Comparison of ENCODE assay signal across 9 mouse cellular contexts in genomic region chr2:166887816-166888215, GRCm38 (mm10). TPM values are rescaled to one million over a fixed set of nuclear protein-coding genes. Genes with fewer than 3 reads are reported as not detected.
DNase-seq lines count a peak whose midpoint lies in the region; ATAC-seq and TF ChIP-seq lines count a peak whose summit lies in the region.
"Had no signal": no experiment of that assay in that cellular context is flagged by ENCODE, and none has a peak within 500 bp of the region (broad histone marks: within the 10 kb centered on the region; RNA-seq: fewer than 3 reads in every experiment).

No protein-coding gene starts in this region.

- WGBS in hindbrain, postnatal 0 days: 35% methylated on average over 11 of the region's 11 CpGs
- 36% methylated on average over 11 of the region's 11 CpGs for WGBS in hindbrain, embryonic 14.5 days
- 43% methylated on average over 10 of the region's 11 CpGs for WGBS in limb, embryonic 14.5 days

- H3K27ac ChIP-seq in hindbrain, postnatal 0 days: no peak overlapping the region
- H3K27ac ChIP-seq in hindbrain, embryonic 14.5 days: no peak overlapping the region
- no peak overlapping the region for H3K27ac ChIP-seq in limb, embryonic 14.5 days (replicated peaks; ENCODE audit: low read depth, low read length)
- H3K27ac ChIP-seq: embryonic facial prominence, embryonic 13.5 days had no signal

- no peak overlapping the region for H3K4me3 ChIP-seq in hindbrain, postnatal 0 days (ENCODE audit: low read length)
- H3K4me3 ChIP-seq in hindbrain, embryonic 14.5 days (replicated peaks; ENCODE audit: low read length): no peak overlapping the region
- no peak overlapping the region for H3K4me3 ChIP-seq in limb, embryonic 14.5 days (replicated peaks; ENCODE audit: low read length)
- H3K4me3 ChIP-seq: embryonic facial prominence, embryonic 13.5 days had no signal

- no peak overlapping the region for H3K4me2 ChIP-seq in hindbrain, postnatal 0 days (ENCODE audit: low read depth, low read length)
- no peak overlapping the region for H3K4me2 ChIP-seq in hindbrain, embryonic 14.5 days (replicated peaks)
- no peak overlapping the region for H3K4me2 ChIP-seq in limb, embryonic 14.5 days (replicated peaks; ENCODE audit: low read depth, low read length, severe bottlenecking)
- H3K4me2 ChIP-seq: embryonic facial prominence, embryonic 13.5 days had no signal

- H3K9me3 ChIP-seq in hindbrain, postnatal 0 days (ENCODE audit: low read length): no peaks in the 10 kb centered on the region
- H3K9me3 ChIP-seq in hindbrain, embryonic 14.5 days (ENCODE audit: control insufficient read depth, low read length): no peaks in the 10 kb centered on the region
- H3K9me3 ChIP-seq in limb, embryonic 14.5 days (ENCODE audit: control insufficient read depth, low read length): no peaks in the 10 kb centered on the region
- H3K9me3 ChIP-seq: embryonic facial prominence, embryonic 13.5 days had no signal

- DNase-seq in hindbrain, postnatal 0 days (ENCODE audit: low spot score): no peak
- DNase-seq in hindbrain, embryonic 14.5 days (ENCODE audit: low spot score): no peak
- DNase-seq in A20 (ENCODE audit: low read depth, low spot score) (peak; percentile 55), NIH3T3 (ENCODE audit: low read depth) (peak; percentile 40)
- peak; percentile 45 for DNase-seq in limb, embryonic 14.5 days (ENCODE audit: low spot score)
- no peak for DNase-seq in ovary, postnatal 10 days (ENCODE audit: low spot score)
- DNase-seq in right cerebral cortex, postnatal 36 days (ENCODE audit: low spot score in 2 of 2): no peak
- no peak for DNase-seq in ovary, postnatal 36 days (ENCODE audit: low spot score)

- no peak for ATAC-seq in hindbrain, postnatal 0 days
- no peak for ATAC-seq in hindbrain, embryonic 14.5 days (ENCODE audit: low FRiP score)
- ATAC-seq in limb, embryonic 14.5 days (ENCODE audit: low FRiP score, low read depth): peak; percentile 82

- H3K27me3 ChIP-seq in hindbrain, postnatal 0 days (ENCODE audit: insufficient read depth, low read length): no peaks in the 10 kb centered on the region
- no peaks in the 10 kb centered on the region for H3K27me3 ChIP-seq in hindbrain, embryonic 14.5 days (ENCODE audit: control insufficient read depth, insufficient read depth, low read length)
- no peaks in the 10 kb centered on the region for H3K27me3 ChIP-seq in limb, embryonic 14.5 days (ENCODE audit: control insufficient read depth, insufficient read depth, low read length)
- H3K27me3 ChIP-seq: embryonic facial prominence, embryonic 13.5 days had no signal

- H3K4me1 ChIP-seq in hindbrain, postnatal 0 days (ENCODE audit: insufficient read depth, low read length): no peaks in the 10 kb centered on the region
- no peaks in the 10 kb centered on the region for H3K4me1 ChIP-seq in hindbrain, embryonic 14.5 days (replicated peaks; ENCODE audit: control insufficient read depth, insufficient read depth, low read length)
- no peaks in the 10 kb centered on the region for H3K4me1 ChIP-seq in limb, embryonic 14.5 days (ENCODE audit: control insufficient read depth, insufficient read depth, low read length)

- TF ChIP-seq POLR2A in limb, embryonic 14.5 days (IDR thresholded peaks at IDR 0.05; ENCODE audit: borderline replicate concordance, extremely low read depth, insufficient read depth, insufficient read length): no peak

- no peak overlapping the region for H3K9ac ChIP-seq in hindbrain, postnatal 0 days (replicated peaks; ENCODE audit: low read length)
- H3K9ac ChIP-seq in hindbrain, embryonic 14.5 days: no peak overlapping the region
- H3K9ac ChIP-seq in limb, embryonic 14.5 days (ENCODE audit: low read depth, low read length, severe bottlenecking): no peak overlapping the region
- H3K9ac ChIP-seq: embryonic facial prominence, embryonic 13.5 days had no signal

- peaks cover 31% of the 10 kb centered on the region for H3K36me3 ChIP-seq in hindbrain, postnatal 0 days (ENCODE audit: insufficient read depth, low read length)
- peaks cover 36% of the 10 kb centered on the region for H3K36me3 ChIP-seq in hindbrain, embryonic 14.5 days (replicated peaks; ENCODE audit: control insufficient read depth, insufficient read depth)
- H3K36me3 ChIP-seq in limb, embryonic 14.5 days (ENCODE audit: control insufficient read depth, insufficient read depth, low read length): peaks cover 41% of the 10 kb centered on the region

- peak; percentile 57 for TF ChIP-seq CTCF in hindbrain, postnatal 0 days (IDR thresholded peaks at IDR 0.05; ENCODE audit: low read depth)

RNA-seq across cellular contexts. Expression of gene Cse1l, which starts 18.0 kb away (rescaled TPM):
- total RNA-seq in hindbrain, postnatal 0 days (2014; rRNA removed): 66.1 and 78.7 TPM in 2 replicates
- polyA plus RNA-seq in hindbrain, postnatal 0 days (2015; fragmentation: Nextera tagmentation; extraction: Ambion mirVana): 68.1 and 71.2 TPM in 2 replicates
- 112 and 133 TPM in 2 replicates for polyA plus RNA-seq in hindbrain, embryonic 14.5 days (2014; fragmentation: Nextera tagmentation; extraction: Ambion mirVana)
- polyA plus RNA-seq in limb, embryonic 14.5 days (2012; rRNA removed): 66.4 and 69.8 TPM in 2 replicates
- 108 and 114 TPM in 2 replicates for polyA plus RNA-seq in limb, embryonic 14.5 days (2014; fragmentation: Nextera tagmentation; extraction: Ambion mirVana)

Comparison
In these comparisons a context has a peak if more than half of its experiments do, and no peak if none do; other contexts are left out.
1. DNase-seq: peak in A20 (single experiment), NIH3T3 (single experiment) and limb, embryonic 14.5 days (single experiment); none in hindbrain, postnatal 0 days (single experiment), hindbrain, embryonic 14.5 days (single experiment), ovary, postnatal 10 days (single experiment), right cerebral cortex, postnatal 36 days (0 of 2) and ovary, postnatal 36 days (single experiment).